Mouse (Mus musculus) left cerebral cortex, adult 11 months (tissue): ENCODE data around the gene Gm10097.

ENCODE experiments used
- DNase-seq: peaks from one replicate; pipeline ENCODE4 v3.0.0; 2022; ENCODE audit warnings: low spot score

The Gm10097 gene

GRCm38 (mm10) chr10:5068676-5069265, at the start of gene Gm10097:
Gm10097 (plus strand) TSS chr10:5069192.
- DNase-seq: no peak

- DNase-seq: no peak
Observed at GRCm38 (mm10) chr10:5025906-5026305, 43.1 kb upstream of the Gm10097 start.

GRCm38 (mm10) chr10:5027208-5027607, 41.8 kb upstream of the Gm10097 start:
- DNase-seq: no peak

DNA sequence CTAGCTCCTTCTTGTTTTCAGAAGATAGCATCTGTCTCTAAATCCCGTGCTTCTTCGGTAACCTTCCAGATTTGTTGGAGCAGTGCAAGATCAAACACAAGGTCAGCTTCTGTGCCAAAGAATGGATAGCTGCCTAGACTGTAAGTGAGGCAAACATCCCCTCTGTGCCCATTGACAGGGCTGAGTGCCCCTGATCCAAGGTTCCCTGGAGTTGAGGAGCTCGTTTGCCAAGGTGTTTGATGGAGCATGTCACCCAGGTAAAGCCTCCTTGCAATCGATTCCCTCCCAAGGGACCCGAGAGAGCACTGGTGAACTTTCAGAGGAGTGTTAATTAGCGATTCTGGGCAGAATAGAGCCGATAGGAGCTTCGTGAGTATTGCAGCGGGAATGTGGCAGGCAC, 40.7 kb upstream of the Gm10097 start:
- DNase-seq: no peak

DNA sequence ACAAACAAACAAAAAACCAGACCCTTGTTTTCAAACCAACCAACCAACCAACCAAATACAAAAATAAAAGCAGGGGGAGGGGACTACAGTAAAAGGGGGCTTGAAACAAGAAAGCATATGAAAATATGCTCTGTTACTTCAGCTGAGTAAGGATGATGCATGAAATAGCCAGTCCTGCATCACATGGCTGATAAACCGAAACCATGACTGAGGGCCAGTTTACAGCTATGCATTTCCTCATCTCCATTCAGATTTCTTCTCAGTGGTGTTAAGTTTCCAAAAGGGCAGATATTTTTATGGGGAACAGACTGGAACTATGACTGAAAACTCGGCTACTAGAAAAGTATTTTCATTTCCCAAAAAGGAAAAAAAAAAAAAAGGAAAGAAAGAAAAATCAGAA, 39.8 kb upstream of the Gm10097 start:
- DNase-seq: no peak

GRCm38 (mm10) chr10:5029883-5030282, 39.1 kb upstream of the Gm10097 start:
- DNase-seq: no peak

DNA sequence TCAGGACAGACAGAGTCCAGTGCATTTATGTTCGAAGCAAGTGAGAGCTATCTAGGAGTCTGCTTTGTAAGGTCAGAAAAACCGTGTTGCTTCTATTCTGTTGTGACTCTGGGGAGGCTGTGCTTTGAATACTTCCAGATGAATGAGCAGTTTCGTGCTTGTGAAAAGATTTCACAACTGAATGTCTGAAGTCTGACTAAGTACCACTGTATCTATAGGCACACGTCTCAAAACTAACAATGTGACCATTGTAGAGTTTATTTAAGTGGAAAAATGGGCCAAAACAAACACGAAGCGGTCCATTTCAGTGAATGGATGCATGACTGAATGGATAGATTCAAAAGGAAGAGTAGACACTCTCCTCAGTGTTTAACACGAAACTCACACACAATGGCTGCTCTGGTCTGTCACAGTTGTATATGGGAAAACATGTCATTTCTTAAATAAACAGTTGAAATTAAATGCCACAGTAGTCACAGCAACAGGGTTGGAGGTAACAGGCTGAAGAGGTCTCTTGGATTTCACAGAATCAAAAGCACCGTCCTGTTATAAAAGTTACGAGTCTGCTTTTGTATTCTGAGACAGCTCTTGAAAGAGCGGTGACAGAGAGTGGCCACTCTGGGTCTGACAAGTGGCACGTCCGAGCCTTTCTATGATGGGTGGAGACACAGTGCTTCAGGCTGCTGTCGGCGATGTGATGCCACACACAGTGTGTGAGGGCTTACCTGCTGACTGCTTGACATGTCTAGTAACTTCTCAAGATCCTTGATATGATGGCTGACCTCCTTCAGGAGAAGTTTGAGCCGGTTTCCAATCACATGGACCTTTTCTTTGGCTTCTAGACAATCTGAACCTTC, 36.6 kb upstream of the Gm10097 start:
- no peak for DNase-seq

- no peak for DNase-seq
Observed at GRCm38 (mm10) chr10:5041254-5041653, 27.7 kb upstream of the Gm10097 start.

DNA sequence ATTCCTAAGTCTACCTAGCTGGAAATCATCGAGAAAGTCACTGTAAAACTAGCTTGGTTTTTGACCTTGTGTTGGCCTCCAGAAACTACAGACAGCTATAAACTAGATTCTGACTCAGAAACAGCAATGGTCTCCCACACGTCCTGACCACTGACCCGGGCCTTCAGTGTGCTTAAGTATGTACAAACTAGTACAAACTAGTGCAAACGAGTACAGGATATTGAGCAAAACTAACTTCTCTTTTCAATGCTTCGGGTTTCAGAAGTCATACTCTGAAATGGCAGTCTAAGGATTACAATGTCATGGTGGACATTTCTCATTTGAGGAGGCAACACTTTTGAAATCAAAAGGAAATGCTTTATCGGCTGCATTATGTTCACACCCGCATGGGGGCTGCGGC, 24.5 kb upstream of the Gm10097 start:
- DNase-seq: no peak

- DNase-seq: no peak
Observed at GRCm38 (mm10) chr10:5045213-5045612, 23.8 kb upstream of the Gm10097 start.

GRCm38 (mm10) chr10:5045671-5046070, 23.3 kb upstream of the Gm10097 start:
- DNase-seq: no peak

GRCm38 (mm10) chr10:5056243-5056735, 12.7 kb upstream of the Gm10097 start:
- DNase-seq: no peak

- DNase-seq: no peak
Observed at GRCm38 (mm10) chr10:5056940-5057339, 12.1 kb upstream of the Gm10097 start.

DNA sequence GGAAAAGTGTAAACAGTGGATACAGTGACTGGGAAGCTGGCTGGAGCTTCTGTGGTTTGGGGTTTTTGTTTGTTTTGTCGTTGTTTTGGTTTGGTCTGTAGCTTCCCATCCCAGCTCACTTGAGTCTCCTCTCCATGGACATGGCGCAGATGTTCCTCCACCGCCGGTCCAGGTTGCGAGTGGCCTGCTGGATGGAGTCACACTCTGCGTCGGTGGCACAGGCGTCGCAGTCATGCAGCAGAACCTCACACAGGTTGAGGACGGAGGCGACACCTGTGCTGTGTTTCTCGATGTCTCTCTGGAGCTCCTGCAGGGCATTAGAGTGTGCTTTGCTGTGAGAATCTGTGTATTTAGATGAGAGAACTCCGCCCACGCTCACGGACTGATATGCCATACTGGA, 11.3 kb upstream of the Gm10097 start:
- DNase-seq: no peak

DNA sequence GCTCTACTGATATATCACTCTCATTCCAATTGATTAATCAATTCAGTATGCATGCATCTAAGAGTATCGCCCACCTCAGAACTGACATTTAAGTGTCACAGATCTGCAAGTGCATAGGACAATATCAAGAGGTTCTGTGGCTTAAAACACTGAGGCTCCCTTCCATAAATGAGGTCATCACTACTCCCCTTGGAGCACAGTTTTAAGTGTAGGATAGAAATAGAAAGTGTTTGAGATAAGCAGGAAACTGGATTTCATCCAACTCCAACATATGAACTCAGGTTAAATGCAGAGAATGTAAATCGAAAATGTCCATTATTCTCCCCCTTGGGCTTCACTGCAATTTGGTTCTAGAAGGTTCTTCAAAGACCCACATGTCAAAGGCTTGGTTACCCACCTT, 10.1 kb upstream of the Gm10097 start:
- DNase-seq: no peak

DNA sequence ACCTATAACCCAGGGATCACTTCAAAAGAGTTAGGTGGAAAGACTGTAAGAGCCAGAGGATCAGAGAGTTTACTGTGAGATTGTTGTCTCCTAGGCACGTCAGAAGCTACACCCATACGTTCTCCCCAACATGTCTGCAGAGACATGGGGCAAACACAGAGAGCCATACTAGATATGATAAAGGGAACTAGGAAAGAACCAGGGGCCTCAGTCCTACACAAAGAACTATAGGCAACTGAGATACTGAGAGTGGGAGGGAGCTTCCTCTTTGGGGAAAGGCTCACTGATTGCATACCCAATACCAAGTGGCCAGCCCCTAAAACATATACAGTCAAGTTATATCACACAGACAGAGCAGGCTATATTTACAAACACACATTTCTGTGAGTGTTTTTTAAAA, 9.0 kb upstream of the Gm10097 start:
- no peak for DNase-seq

- DNase-seq: no peak
Observed at GRCm38 (mm10) chr10:5067113-5067512, 1.9 kb upstream of the Gm10097 start.

- DNase-seq: no peak
Observed at GRCm38 (mm10) chr10:5070168-5070940, 1.4 kb downstream of the Gm10097 start.

DNA sequence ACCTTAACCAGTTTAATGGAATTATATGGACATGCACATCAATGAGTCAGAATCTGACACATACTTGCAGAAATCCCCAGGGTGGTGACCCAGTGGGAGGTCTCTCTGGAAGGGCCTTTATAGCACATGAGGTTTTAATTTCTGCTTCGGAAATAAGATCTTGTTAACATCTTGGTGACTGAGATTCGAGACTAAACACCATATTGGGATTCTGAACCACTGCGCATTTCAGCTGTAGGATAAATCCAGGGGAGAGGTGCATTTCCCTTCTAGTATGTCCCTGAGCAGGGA, 1.9 kb downstream of the Gm10097 start:
- DNase-seq: no peak

DNA sequence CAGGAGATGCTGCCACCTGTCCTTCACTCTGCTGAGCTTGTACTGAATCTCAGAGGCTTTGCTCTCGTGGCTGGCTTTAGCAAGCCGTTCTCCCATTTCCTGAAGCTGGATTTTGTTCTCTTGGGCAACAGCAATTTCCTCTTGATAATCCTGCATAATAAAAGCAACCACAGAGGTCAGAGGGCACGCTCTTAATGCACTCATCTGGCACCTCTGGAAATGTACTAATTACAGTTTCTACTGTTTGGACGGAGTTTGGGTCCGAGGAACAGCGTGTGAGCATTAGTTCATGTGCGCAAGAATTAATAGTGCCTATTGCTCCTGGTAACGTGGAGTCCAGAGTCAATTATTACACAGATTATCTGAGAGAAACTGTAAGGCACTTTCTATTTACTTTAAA, 3.1 kb downstream of the Gm10097 start:
- no peak for DNase-seq

DNA sequence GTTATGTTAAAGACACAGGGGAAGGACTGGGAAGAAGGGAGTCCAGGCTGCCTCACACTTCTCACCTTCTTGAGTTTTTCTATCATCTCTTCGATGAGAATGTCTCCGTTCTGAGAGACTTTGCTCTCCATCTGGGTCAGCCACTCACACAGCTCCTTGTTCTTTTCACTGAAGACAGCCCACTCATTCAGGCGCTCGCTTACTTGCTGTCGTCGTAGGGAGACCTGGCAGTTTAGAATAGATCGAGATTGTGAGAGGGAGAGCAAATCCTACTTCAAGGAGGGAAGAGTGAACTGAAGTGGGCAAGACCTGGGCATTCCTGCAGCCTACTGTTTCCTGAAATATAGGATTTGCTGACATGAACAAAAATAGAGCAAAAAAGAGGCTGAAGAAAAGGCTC, 6.7 kb downstream of the Gm10097 start:
- no peak for DNase-seq

- DNase-seq: no peak
Observed at GRCm38 (mm10) chr10:5079945-5080468, 11.0 kb downstream of the Gm10097 start.

DNA sequence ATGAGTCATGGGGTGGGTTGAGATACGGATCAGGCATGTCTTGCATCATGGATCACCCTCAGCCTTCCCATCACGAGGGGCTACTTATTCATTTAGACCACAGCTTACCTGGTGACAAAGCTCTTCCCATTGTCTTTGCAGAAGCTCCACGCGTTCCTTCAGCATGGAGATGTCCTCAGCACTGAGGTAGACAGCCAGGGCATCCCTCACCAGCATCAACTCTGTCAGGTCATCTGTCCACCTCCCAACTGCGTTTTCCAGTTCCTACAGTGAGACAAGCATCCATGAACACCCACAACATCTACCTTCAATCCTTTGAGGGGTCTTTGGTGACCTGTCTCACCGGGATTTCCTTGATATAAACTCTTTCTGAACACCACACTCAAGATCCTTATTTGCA, 14.7 kb downstream of the Gm10097 start:
- DNase-seq: no peak
